Mouse (Mus musculus): ENCODE data around the gene Lrrc4. TPM values are rescaled to one million over a fixed set of nuclear protein-coding genes. Genes with fewer than 3 reads are reported as not detected.

Lrrc4 gene
- polyA plus RNA-seq, 1 experiment from 2014 or later: 0.16 TPM

DNA sequence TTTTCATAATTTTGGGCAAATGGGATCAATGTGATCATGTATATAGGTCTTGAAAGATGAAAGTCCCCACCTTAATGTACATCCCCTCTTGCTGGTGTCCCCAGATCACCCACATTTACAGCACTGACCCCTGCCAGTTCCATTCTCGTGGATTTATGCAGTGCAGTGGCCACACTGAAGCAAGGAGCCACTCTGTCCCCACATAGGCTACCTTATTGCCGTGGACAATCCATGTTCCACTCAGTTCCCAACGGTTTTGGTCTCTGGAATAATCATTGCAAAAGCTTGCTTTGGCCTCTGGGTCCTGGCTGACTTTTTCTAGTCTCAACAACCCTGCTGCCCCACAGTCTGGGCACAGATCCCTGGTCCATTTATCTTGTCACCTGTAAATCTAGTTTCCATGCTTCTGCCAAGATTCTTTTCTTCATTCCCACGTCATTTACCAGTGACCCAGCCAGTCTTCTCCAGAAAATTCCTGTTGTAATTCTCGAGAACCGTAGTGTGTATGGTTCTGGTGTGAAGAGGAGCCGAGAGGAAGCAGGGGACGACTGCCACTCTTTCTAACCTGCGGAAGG, 18.9 kb upstream of the Lrrc4 start:
- H3K4me1 ChIP-seq: peaks cover 65% of the 10 kb centered on the region
- WGBS: 92% methylated on average over 9 of the region's 9 CpGs

DNA sequence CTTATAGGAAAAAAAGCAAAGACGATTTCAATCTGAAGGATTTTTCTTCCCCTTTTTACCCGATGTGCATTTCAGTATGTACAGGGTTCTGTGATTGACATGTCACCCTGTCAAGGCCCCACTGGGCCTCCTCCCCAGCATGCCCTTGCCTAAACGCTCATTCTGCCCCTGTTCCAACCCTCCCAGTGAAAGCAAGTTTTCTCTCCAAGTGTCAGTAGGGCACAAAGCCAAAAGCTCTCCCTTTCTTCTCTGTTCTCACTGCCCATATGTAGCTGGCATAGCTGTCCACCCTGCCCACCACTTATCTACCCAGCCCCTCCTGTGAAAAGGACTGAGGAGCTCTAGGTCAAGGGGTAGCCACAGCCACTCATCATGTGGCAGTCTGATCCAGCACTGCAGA, 17.8 kb upstream of the Lrrc4 start:
- WGBS: 80% methylated on average over 3 of the region's 3 CpGs
- no peaks in the 10 kb centered on the region for H3K9me3 ChIP-seq (replicated peaks)
- H3K36me3 ChIP-seq: no peaks in the 10 kb centered on the region
- H3K4me3 ChIP-seq: no peak overlapping the region
- H3K27ac ChIP-seq: no peak overlapping the region
- peaks cover 55% of the 10 kb centered on the region for H3K4me1 ChIP-seq
- peaks cover 7% of the 10 kb centered on the region; the same call in 1 of the 2 replicates for H3K27me3 ChIP-seq (ENCODE audit: low read depth, poor library complexity, severe bottlenecking)
- no peak for DNase-seq (ENCODE audit: low spot score)

More for the DNA sequence above, 18.9 kb upstream of the Lrrc4 start:
- Histone ChIP-seq H3K36me3 (no peaks in the 10 kb centered on the region), H3K9me3 (replicated peaks) (no peaks in the 10 kb centered on the region), H3K4me3 (no peak overlapping the region), H3K27me3 (ENCODE audit: low read depth, poor library complexity, severe bottlenecking) (peaks cover 7% of the 10 kb centered on the region; the same call in 1 of the 2 replicates), H3K27ac (no peak overlapping the region)
- DNase-seq (ENCODE audit: low spot score): no peak

DNA sequence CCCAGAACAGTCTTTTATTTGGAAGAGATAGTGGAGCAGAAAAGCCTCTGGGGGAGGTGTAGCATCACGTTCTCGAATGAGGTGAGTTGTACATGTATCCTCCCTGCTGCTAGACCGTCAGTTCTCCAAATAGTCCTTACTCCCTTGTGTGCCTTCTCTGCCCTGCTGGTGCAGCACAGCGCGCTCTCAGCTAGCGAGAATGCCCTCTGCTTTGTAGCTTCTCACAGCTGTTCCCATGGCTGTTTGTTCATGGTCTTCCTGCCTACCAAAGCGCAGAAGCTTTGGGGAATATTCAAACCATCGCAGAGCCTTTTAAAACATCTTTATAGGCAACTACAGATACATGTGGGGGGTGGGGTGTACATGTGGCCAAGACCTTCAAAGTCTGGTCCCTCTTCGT, 17.3 kb upstream of the Lrrc4 start:
- no peak for DNase-seq (ENCODE audit: low spot score)
- H3K36me3 ChIP-seq: no peaks in the 10 kb centered on the region
- no peaks in the 10 kb centered on the region for H3K9me3 ChIP-seq (replicated peaks)
- H3K4me3 ChIP-seq: no peak overlapping the region
- H3K4me1 ChIP-seq: peaks cover 50% of the 10 kb centered on the region
- H3K27ac ChIP-seq: no peak overlapping the region
- 77% methylated on average over 9 of the region's 9 CpGs for WGBS
- H3K27me3 ChIP-seq (ENCODE audit: low read depth, poor library complexity, severe bottlenecking): peaks cover 7% of the 10 kb centered on the region; the same call in 1 of the 2 replicates

DNA sequence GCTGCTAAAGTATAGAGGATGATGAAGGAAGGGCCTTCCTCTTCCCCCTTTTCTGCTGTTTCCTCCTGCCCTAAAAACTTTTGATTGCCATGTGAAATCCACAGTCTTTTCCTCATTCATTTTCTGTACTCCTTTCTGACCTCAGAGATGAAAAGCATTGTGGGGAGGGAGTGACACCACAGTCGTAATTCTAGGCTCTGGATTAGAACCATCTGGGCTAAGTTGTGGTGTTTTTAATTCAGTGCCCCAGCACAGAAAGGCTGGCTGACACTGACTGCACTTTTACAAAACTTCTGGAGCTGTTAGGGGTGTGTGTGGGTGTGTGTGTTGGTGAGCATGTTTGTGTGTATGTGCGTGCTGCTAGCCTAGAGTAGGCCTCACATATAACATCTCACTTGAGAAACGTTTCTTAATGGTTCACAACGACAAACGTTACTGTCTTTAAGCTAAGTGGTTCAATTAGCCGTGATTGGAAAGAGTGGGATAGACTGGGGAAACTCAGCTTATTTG, 16.8 kb upstream of the Lrrc4 start:
- Histone ChIP-seq H3K4me1 (peaks cover 45% of the 10 kb centered on the region), H3K27ac (peak overlapping the region; percentile 72)
- 48% methylated on average over 6 of the region's 6 CpGs for WGBS

DNA sequence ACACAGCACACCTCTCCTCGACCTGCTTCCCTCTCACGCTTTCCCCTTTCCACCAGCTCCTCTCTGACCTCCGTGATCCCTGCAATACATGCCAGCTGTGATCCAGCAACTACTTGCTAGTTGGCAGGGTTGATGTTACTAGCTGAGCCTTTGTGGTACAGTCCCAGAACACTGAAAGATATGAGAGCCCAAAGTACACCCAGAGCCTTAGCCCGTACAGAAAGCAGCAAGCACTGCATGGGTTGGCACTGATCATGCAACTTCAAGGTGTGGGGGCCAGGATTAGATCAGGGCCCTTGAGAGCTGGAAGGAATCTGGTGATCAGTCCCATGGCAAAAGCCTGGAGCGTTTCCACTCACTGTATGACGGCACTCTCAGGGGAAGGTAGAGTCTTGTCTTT, 16.1 kb upstream of the Lrrc4 start:
- Histone ChIP-seq H3K4me3 (no peak overlapping the region), H3K9me3 (replicated peaks) (no peaks in the 10 kb centered on the region), H3K4me1 (peaks cover 42% of the 10 kb centered on the region), H3K27ac (peak overlapping the region; percentile 72), H3K36me3 (no peaks in the 10 kb centered on the region), H3K27me3 (ENCODE audit: low read depth, poor library complexity, severe bottlenecking) (peaks cover 7% of the 10 kb centered on the region; the same call in 1 of the 2 replicates)
- 48% methylated on average over 6 of the region's 6 CpGs for WGBS
- no peak for DNase-seq (ENCODE audit: low spot score)

More for the DNA sequence above, 16.8 kb upstream of the Lrrc4 start:
- H3K9me3 ChIP-seq (replicated peaks): no peaks in the 10 kb centered on the region
- DNase-seq (ENCODE audit: low spot score): no peak
- H3K4me3 ChIP-seq: no peak overlapping the region
- H3K27me3 ChIP-seq (ENCODE audit: low read depth, poor library complexity, severe bottlenecking): peaks cover 7% of the 10 kb centered on the region; the same call in 1 of the 2 replicates
- H3K36me3 ChIP-seq: no peaks in the 10 kb centered on the region

DNA sequence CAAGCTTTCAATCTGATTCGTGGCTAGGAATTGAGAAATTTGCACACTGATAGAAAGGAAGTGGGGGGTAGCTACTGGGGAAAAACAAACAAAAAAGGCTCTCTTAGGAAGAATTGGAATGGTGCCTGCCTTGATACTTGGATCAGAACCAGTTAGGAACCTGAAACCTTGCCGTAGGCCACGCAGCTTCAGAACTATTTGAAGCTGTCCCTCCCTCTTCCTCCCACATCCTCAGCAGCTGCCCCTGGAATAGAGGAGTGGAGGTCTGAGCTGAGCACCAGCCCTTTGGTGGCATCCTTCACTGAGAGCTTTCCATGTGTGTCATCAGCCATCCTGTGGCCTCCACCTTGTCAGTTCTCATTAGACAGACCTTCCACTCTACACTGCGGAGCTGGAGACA, 14.1 kb upstream of the Lrrc4 start:
- H3K4me1 ChIP-seq: peaks cover 43% of the 10 kb centered on the region
- WGBS: 74% methylated on average over 4 of the region's 4 CpGs

DNA sequence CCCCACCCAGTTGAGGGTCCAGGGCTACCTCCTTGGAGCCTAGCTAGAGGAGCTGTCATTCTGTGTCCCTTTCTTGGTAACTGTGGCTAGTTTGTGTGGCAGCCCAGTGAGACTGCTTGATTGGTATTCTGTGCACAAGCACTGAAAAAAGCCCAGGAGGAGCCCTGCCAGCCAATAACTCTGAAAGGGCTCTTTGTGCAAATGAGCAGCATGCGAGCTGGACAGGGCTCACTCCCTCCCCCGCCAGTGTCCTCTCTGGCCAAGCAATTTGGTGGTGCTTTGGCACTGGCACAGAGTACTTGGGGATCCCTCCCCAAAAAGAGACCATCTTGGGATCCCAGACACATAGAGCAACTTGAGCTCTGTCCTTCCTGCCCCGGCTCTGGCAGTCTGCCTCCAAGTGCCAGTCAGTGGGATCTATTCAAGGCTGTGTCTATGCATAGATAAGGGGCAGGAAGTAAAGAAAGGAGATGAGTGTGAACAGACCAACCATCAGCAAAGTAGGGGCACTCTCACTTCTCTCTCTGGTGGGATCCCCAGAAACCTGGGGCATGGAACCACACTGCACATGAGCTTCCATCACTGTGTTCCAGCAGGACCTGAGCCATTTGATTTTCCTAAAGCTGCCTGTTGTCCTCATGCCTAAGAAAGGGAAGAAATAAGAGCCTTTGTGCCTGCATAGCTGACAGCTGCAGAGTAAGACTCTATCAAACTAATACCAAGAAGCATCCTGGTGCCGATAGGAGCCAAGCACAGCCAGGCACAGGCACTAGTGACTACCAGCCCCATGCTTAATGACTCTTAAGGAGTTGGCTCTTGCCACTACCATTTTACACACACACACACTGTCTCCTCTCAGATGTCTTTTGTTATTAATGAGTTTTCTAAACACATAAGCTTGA, 11.1 kb upstream of the Lrrc4 start:
- H3K27ac ChIP-seq: no peak overlapping the region
- no peak for DNase-seq (ENCODE audit: low spot score)

More for the DNA sequence above, 14.1 kb upstream of the Lrrc4 start:
- Histone ChIP-seq H3K36me3 (no peaks in the 10 kb centered on the region), H3K9me3 (replicated peaks) (no peaks in the 10 kb centered on the region), H3K27ac (no peak overlapping the region), H3K27me3 (ENCODE audit: low read depth, poor library complexity, severe bottlenecking) (no peaks in the 10 kb centered on the region), H3K4me3 (no peak overlapping the region)
- DNase-seq (ENCODE audit: low spot score): no peak

DNA sequence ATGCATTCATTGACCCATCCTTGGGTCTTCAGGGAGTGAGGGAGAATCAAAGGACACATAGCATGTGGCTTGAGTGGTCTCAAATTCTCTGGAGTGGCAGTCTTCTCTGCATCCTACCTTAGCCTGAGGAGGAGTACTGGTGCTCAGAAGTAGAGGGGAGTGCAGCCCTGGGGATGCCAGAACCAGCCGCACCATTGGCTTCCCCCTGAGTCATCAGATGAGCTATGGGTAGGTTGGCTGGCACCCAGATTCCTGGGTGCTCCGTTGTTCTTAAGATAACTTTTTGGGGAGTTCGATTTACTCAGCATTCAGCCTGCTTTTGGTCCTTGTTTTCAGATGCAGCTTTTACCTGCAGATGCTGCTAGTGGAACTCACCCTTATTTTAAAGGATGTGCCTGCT, 10.0 kb upstream of the Lrrc4 start:
- H3K27me3 ChIP-seq (ENCODE audit: low read depth, poor library complexity, severe bottlenecking): no peaks in the 10 kb centered on the region
- peaks cover 9% of the 10 kb centered on the region for H3K4me1 ChIP-seq
- no peaks in the 10 kb centered on the region for H3K36me3 ChIP-seq
- H3K9me3 ChIP-seq (replicated peaks): no peaks in the 10 kb centered on the region
- H3K4me3 ChIP-seq: no peak overlapping the region
- no peak overlapping the region for H3K27ac ChIP-seq
- no peak for DNase-seq (ENCODE audit: low spot score)
- 90% methylated on average over 3 of the region's 3 CpGs for WGBS

More for the DNA sequence above, 11.1 kb upstream of the Lrrc4 start:
- Histone ChIP-seq H3K9me3 (replicated peaks) (no peaks in the 10 kb centered on the region), H3K27me3 (ENCODE audit: low read depth, poor library complexity, severe bottlenecking) (no peaks in the 10 kb centered on the region), H3K4me1 (peaks cover 19% of the 10 kb centered on the region), H3K36me3 (no peaks in the 10 kb centered on the region), H3K4me3 (no peak overlapping the region)
- WGBS: 81% methylated on average over 4 of the region's 4 CpGs

DNA sequence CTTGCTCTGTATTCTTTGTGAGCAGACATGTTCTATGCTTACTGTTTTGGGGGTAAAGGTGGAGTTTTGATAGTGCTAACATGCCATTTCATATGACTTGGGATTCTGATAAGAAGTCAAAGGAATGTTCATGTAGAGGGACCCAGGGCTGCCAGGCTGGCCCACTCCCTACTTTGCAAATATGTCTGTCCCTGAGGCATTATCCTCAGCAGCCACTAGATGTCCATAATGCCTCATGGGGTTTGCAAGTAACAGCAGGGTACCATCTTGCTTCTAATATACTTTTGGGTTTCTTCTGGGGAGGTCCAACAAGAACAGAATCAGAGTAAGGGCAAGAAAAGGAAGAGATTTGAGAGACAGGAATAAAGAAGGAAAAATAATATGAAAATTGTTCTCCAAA, 5.1 kb upstream of the Lrrc4 start:
- H3K4me1 ChIP-seq: peaks cover 25% of the 10 kb centered on the region
- no peak for DNase-seq (ENCODE audit: low spot score)
- no peaks in the 10 kb centered on the region for H3K36me3 ChIP-seq
- H3K27me3 ChIP-seq (ENCODE audit: low read depth, poor library complexity, severe bottlenecking): peaks cover 40% of the 10 kb centered on the region
- H3K9me3 ChIP-seq (replicated peaks): no peaks in the 10 kb centered on the region
- H3K27ac ChIP-seq: no peak overlapping the region
- H3K4me3 ChIP-seq: no peak overlapping the region

DNA sequence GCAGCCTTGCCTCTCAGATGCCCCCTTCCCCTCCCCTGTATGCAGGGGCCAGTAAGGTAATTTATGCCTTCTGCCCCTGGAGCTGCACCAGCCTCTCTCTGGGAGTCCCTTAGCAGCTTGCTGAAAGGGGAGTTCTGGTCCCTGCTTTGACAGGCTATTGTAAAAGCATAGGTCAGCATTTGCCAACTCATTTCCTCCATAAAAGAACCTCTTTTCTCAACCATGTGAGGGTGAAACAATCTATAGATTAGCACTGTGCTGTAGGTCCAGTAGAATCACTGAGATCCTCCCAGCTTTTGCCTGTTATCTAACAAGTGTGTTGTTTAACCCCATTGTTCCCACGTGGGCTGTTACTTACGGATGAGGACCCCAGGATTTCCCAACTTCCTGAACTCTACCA, 2.5 kb upstream of the Lrrc4 start:
- 46% methylated on average over 2 of the region's 2 CpGs for WGBS

DNA sequence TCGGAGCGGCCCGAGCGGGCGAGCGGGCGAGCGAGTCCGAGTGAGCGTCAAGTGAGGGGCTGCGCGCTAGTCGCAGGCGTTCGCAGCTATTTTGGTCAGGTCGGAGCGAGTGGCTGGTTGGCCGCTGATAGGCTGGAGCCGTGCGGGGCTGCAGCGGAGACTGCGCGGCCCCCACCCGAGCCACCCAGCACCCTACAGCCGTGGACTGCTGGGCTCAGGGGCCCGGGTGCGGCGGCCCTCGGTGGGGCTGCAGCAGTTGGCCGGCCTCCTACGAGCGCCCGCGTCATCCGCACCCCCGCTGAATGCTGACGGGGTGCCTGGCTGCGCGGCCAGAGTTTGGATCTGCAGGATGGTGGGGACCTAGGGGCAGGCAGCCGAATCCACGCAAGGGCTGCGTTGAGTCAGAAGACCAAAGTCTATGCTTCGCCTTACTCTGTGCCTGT, 1.9 kb upstream of the Lrrc4 start:
- H3K27ac ChIP-seq: no peak overlapping the region
- DNase-seq (ENCODE audit: low spot score): peak; percentile 66

More for the DNA sequence above, 2.5 kb upstream of the Lrrc4 start:
- no peak overlapping the region for H3K27ac ChIP-seq
- H3K4me1 ChIP-seq: peaks cover 30% of the 10 kb centered on the region
- H3K36me3 ChIP-seq: peaks cover 9% of the 10 kb centered on the region
- H3K27me3 ChIP-seq (ENCODE audit: low read depth, poor library complexity, severe bottlenecking): peaks cover 62% of the 10 kb centered on the region
- H3K9me3 ChIP-seq (replicated peaks): no peaks in the 10 kb centered on the region
- H3K4me3 ChIP-seq: peak overlapping the region; percentile 72; the same call in 1 of the 2 replicates
- DNase-seq (ENCODE audit: low spot score): no peak

DNA sequence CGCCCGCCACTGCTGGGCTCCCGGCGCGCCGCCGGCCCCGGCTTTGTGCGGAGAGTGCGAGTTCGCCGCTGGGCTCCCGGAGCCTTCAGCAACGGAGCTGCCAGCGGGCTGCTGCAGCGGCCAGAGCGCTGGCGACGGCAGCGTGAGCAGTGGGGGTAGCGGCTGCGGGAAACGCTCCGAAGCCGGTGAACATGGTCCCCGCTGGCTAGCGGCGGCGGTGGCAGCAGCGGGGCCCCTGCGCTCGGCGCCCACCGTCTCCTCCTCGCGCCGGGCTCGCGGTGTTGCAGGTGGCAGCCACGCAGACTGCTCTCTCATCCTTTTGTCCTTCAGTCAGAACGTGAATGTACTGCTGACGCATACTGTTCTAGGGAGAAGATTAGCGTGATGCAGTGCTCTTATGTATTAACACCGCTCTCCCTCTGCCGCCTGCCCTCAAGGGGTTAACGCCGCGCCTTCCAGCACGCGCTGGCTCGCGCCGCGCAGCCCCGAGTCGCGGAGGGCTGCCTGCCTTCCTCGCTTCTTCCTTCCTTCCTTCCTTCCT, 1.3 kb upstream of the Lrrc4 start:
- Histone ChIP-seq H3K36me3 (peaks cover 9% of the 10 kb centered on the region), H3K4me3 (peak overlapping the region; percentile 72), H3K27me3 (ENCODE audit: low read depth, poor library complexity, severe bottlenecking) (peaks cover 70% of the 10 kb centered on the region), H3K27ac (peak overlapping the region; percentile 72), H3K4me1 (peaks cover 30% of the 10 kb centered on the region), H3K9me3 (replicated peaks) (no peaks in the 10 kb centered on the region)
- WGBS: under 1% methylated on average over 58 of the region's 58 CpGs
- peak; percentile 77 for DNase-seq (ENCODE audit: low spot score)

More for the DNA sequence above, 1.9 kb upstream of the Lrrc4 start:
- H3K4me3 ChIP-seq: peak overlapping the region; percentile 72
- under 1% methylated on average over 42 of the region's 43 CpGs for WGBS
- H3K36me3 ChIP-seq: peaks cover 9% of the 10 kb centered on the region
- peaks cover 68% of the 10 kb centered on the region for H3K27me3 ChIP-seq (ENCODE audit: low read depth, poor library complexity, severe bottlenecking)
- no peaks in the 10 kb centered on the region for H3K9me3 ChIP-seq (replicated peaks)
- peaks cover 30% of the 10 kb centered on the region for H3K4me1 ChIP-seq
